Comparison of ENCODE assay signal across 8 mouse cellular contexts in the genomic region with DNA sequence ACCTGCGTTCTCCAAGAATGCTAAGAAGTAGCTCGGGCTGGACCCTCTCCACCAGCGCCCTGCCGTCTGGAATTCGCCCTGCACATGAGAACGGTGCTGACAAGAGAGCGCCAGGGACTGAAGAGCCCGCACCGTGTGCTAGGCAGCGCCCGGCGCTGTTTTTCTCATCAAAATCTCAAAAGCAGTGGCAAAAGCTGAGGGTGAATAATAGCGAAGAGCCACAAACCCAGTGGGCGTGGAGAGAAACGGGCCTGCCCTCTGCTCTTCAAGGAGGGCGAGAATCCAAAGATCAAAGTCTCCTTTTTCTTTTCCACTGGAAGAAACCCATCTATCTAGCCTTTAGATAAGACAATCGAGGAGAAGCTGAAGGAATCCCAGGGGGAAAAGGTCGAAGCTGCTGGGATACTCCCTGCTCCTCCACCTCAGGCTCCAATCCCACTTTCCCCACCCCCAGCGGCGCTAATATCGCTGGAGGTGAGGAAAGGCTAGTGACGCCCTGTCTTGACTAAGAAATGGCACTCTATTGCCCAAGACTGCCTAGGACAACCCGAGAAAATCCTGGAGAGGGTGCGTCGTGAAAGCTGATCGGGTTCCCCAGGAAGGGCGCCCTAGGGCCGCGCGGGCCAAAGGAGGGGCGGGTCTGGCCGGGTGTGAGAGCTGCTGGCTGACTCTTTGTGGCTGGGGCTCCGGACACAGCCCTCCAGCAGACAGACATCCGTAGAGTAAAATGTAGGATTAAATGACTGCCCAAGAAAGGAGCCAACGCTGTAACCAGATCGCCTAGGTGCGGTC. TPM values are rescaled to one million over a fixed set of nuclear protein-coding genes. Genes with fewer than 3 reads are reported as not detected.
DNase-seq lines count a peak whose midpoint lies in the region; ATAC-seq lines count a peak whose summit lies in the region.

No protein-coding gene starts in this region.

- 2% methylated on average over 37 of the region's 37 CpGs for WGBS in hindbrain, embryonic 13.5 days
- 2% methylated on average over 37 of the region's 37 CpGs for WGBS in liver, embryonic 12.5 days (ENCODE audit: insufficient replicate concordance)
- 1% methylated on average over 37 of the region's 37 CpGs for WGBS in stomach, embryonic 15.5 days

- H3K27me3 ChIP-seq in hindbrain, embryonic 13.5 days, result peaks cover 51% of the 10 kb centered on the region
- H3K27me3 ChIP-seq in liver, embryonic 12.5 days (replicated peaks), result peaks cover 100% of the 10 kb centered on the region
- H3K27me3 ChIP-seq in stomach, embryonic 15.5 days (replicated peaks), result peaks cover 81% of the 10 kb centered on the region

- H3K27ac ChIP-seq in hindbrain, embryonic 13.5 days, result peak overlapping the region; percentile 84
- H3K27ac ChIP-seq in liver, embryonic 12.5 days, result no peak overlapping the region
- no peak overlapping the region for H3K27ac ChIP-seq in stomach, embryonic 15.5 days

- peaks cover 83% of the 10 kb centered on the region for H3K4me1 ChIP-seq in hindbrain, embryonic 13.5 days (replicated peaks)
- peaks cover 29% of the 10 kb centered on the region for H3K4me1 ChIP-seq in liver, embryonic 12.5 days
- peaks cover 43% of the 10 kb centered on the region for H3K4me1 ChIP-seq in stomach, embryonic 15.5 days

- peak; percentile 22; the same call in 1 of the 2 replicates for ATAC-seq in hindbrain, embryonic 13.5 days (ENCODE audit: low FRiP score)
- ATAC-seq in liver, embryonic 12.5 days, result no peak
- no peak for ATAC-seq in stomach, embryonic 15.5 days (ENCODE audit: insufficient read depth, low FRiP score, low read depth)
- ATAC-seq in cerebellum, adult (ENCODE audit: insufficient number of reproducible peaks, low FRiP score, low TSS enrichment), result no peak

- H3K9me3 ChIP-seq in hindbrain, embryonic 13.5 days, result no peaks in the 10 kb centered on the region
- no peaks in the 10 kb centered on the region for H3K9me3 ChIP-seq in liver, embryonic 12.5 days (replicated peaks)
- no peaks in the 10 kb centered on the region for H3K9me3 ChIP-seq in stomach, embryonic 15.5 days

- H3K36me3 ChIP-seq in hindbrain, embryonic 13.5 days, result no peaks in the 10 kb centered on the region
- no peaks in the 10 kb centered on the region for H3K36me3 ChIP-seq in liver, embryonic 12.5 days
- no peaks in the 10 kb centered on the region for H3K36me3 ChIP-seq in stomach, embryonic 15.5 days

- DNase-seq in ES-CJ7 (ENCODE audit: low read depth, low spot score), result peak; percentile 47
- DNase-seq in embryo, embryonic 11.5 days (ENCODE audit: low read depth, low spot score), result peak; percentile 37
- DNase-seq in spleen, postnatal 10 days (ENCODE audit: low spot score in 2 of 2), result no peak
- no peak for DNase-seq in cerebellum, adult 11-12 months

- H3K4me2 ChIP-seq in hindbrain, embryonic 13.5 days, result peak overlapping the region; percentile 86
- H3K4me2 ChIP-seq in liver, embryonic 12.5 days, result peak overlapping the region; percentile 36
- H3K4me2 ChIP-seq in stomach, embryonic 15.5 days, result peak overlapping the region; percentile 67

- peak overlapping the region; percentile 50 for H3K4me3 ChIP-seq in hindbrain, embryonic 13.5 days
- H3K4me3 ChIP-seq in liver, embryonic 12.5 days, result peak overlapping the region; percentile 23
- H3K4me3 ChIP-seq in stomach, embryonic 15.5 days (replicated peaks), result peak overlapping the region; percentile 33

- H3K9ac ChIP-seq in hindbrain, embryonic 13.5 days, result peak overlapping the region; percentile 79
- no peak overlapping the region for H3K9ac ChIP-seq in liver, embryonic 12.5 days
- H3K9ac ChIP-seq in stomach, embryonic 15.5 days, result no peak overlapping the region

RNA-seq across cellular contexts. Expression of a gene that starts 3.0 kb away (rescaled TPM):
- 53.5 and 69.4 TPM in 2 replicates for polyA plus RNA-seq in hindbrain, embryonic 13.5 days (2015; fragmentation: Nextera tagmentation; extraction: Ambion mirVana)
- polyA plus RNA-seq in liver, embryonic 12.5 days (2016; fragmentation: Nextera tagmentation; extraction: Ambion mirVana), result 1.1 and 1.3 TPM in 2 replicates
- polyA plus RNA-seq in stomach, embryonic 15.5 days (2015; fragmentation: Nextera tagmentation; extraction: Ambion mirVana), result 2.5 and 3.3 TPM in 2 replicates

RNA-seq across cellular contexts. Expression of a gene that starts 37.5 kb away (rescaled TPM):
- 53.6 and 58.3 TPM in 2 replicates for polyA plus RNA-seq in hindbrain, embryonic 13.5 days (2015; fragmentation: Nextera tagmentation; extraction: Ambion mirVana)
- polyA plus RNA-seq in liver, embryonic 12.5 days (2016; fragmentation: Nextera tagmentation; extraction: Ambion mirVana), result 15.6 and 18.1 TPM in 2 replicates
- 41.9 and 44.0 TPM in 2 replicates for polyA plus RNA-seq in stomach, embryonic 15.5 days (2015; fragmentation: Nextera tagmentation; extraction: Ambion mirVana)

Comparison
In these comparisons a context has a peak if more than half of its experiments do, and no peak if none do; other contexts are left out.
1. DNase-seq: peak in ES-CJ7 (single experiment) and embryo, embryonic 11.5 days (single experiment); none in spleen, postnatal 10 days (0 of 2) and cerebellum, adult 11-12 months (single experiment).
2. H3K4me2 ChIP-seq: peak in every context shown above with its lines; median percentile 86 in hindbrain, embryonic 13.5 days; 67 in stomach, embryonic 15.5 days; 36 in liver, embryonic 12.5 days.
3. RNA of a gene that starts 3.0 kb away (polyA plus RNA-seq): 53.5 to 69.4 TPM in hindbrain, embryonic 13.5 days; 2.5 to 3.3 TPM in stomach, embryonic 15.5 days and 1.1 to 1.3 TPM in liver, embryonic 12.5 days; every median in the first group is over 10 times any median in the second.
4. Peak in every context shown above with its lines, with median percentiles within 50 percentile points of each other: H3K4me3 ChIP-seq.